Mouse (Mus musculus) heart, postnatal 0 days (tissue): ENCODE results near the gene 2810004N23Rik. TPM values are rescaled to one million over a fixed set of nuclear protein-coding genes. Genes with fewer than 3 reads are reported as not detected.

Experiments used
- ATAC-seq: fragments of 200-750 bp; cut with Nextera tagmentation; 2 replicates; pipeline ENCODE4 v1.8.0; 2017; ENCODE audit warnings: low read depth, moderate number of reproducible peaks, moderate library complexity; ENCODE audit not compliant: insufficient read depth
- DNase-seq: peaks from one replicate; pipeline ENCODE4 v3.0.0-alpha.2; 2016; ENCODE audit warnings: low spot score
- H3K27ac ChIP-seq: fragments of 300-500 bp; sonication (generic); 2 replicates; pipeline ENCODE4 v1.5.1; 2014; ENCODE audit warnings: low read depth, mild to moderate bottlenecking
- H3K27me3 ChIP-seq: fragments of 300-500 bp; sonication (generic); 2 replicates; pipeline ENCODE4 v1.6.1; 2014; ENCODE audit warnings: low read length, mixed read lengths; ENCODE audit not compliant: control insufficient read depth, insufficient read depth
- H3K36me3 ChIP-seq: fragments of 300-500 bp; sonication (generic); replicated peaks from 2 replicates; pipeline ENCODE4 v1.6.1; 2014; ENCODE audit warnings: low read length, mixed read lengths; ENCODE audit not compliant: control insufficient read depth, insufficient read depth
- H3K4me1 ChIP-seq: fragments of 300-500 bp; sonication (generic); 2 replicates; pipeline ENCODE4 v1.6.1; 2014; ENCODE audit warnings: antibody characterized with exemption; ENCODE audit not compliant: control insufficient read depth, insufficient read depth
- H3K4me2 ChIP-seq: fragments of 300-500 bp; sonication (generic); 2 replicates; pipeline ENCODE4 v1.6.1; 2014; ENCODE audit warnings: low read depth, mild to moderate bottlenecking, low read length, moderate library complexity
- H3K4me3 ChIP-seq: fragments of 300-500 bp; sonication (generic); 2 replicates; pipeline ENCODE4 v1.5.1; 2014; ENCODE audit warnings: low read depth, low read length
- H3K9ac ChIP-seq: fragments of 300-500 bp; sonication (generic); replicated peaks from 2 replicates; pipeline ENCODE4 v1.6.1; 2014; ENCODE audit warnings: low read depth, low read length, mixed read lengths
- H3K9me3 ChIP-seq: fragments of 300-500 bp; sonication (generic); replicated peaks from 2 replicates; pipeline ENCODE4 v1.6.1; 2016; ENCODE audit warnings: low read length; ENCODE audit not compliant: control insufficient read depth
- CTCF ChIP-seq: IDR thresholded peaks from 2 replicates; pipeline ENCODE4 v1.5.1; 2016; ENCODE audit warnings: antibody characterized with exemption, control low read depth, low read depth
- EP300 ChIP-seq: IDR thresholded peaks from 2 replicates; pipeline ENCODE4 v1.6.1; 2016; ENCODE audit warnings: antibody characterized with exemption, low read depth
- WGBS: fragments of 180-500 bp; shearing (Covaris S2); extraction: QIAGEN DNeasy Blood & Tissue Kit; methylation state at CpG from one replicate; pipeline ENCODE4 v1.1.7; 2014; 5-methylcytosine and 5-hydroxymethylcytosine counted together
- polyA plus RNA-seq: library from polyadenylated mRNA; unstranded; fragments of >200 nt; fragmentation: Nextera tagmentation; extraction: Ambion mirVana; gene quantifications from 2 replicates; pipeline ENCODE4 v1.2.1, GENCODE M21; 2015
- total RNA-seq: library from RNA; depleted of rRNA; stranded (reverse); fragments of >200 nt; gene quantifications from 2 replicates; pipeline ENCODE4 v1.2.3, GENCODE M21; 2014; ENCODE audit warnings: low replicate concordance

Gene 2810004N23Rik
- total and polyA plus RNA-seq, 2 experiments from 2014 or later = 45.9 to 49.6 TPM

DNA sequence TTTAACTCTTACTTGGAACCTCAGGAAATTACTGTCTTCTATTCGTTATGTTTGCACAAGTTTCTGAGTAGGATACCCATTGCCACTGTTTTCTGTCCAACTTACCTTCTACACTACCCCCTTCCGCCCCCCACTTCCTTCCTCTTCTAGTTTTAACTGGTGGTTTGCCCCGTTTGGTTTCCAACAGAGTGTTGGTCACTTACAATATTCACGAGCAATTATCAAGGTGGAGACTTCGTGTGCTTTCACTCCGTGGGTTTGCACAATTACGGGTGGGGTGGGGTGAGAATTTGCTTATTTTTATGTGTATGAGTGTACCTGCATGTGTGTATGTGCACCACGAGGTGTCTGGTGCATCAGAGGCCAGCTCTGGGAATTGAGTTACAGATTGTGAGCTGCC, 809 bp upstream of the 2810004N23Rik start:
- Histone ChIP-seq H3K4me3 (peak overlapping the region; percentile 98), H3K4me1 (peaks cover 44% of the 10 kb centered on the region), H3K27me3 (no peaks in the 10 kb centered on the region), H3K4me2 (peak overlapping the region; percentile 77), H3K36me3 (peaks cover 13% of the 10 kb centered on the region), H3K9ac (peak overlapping the region; percentile 98), H3K9me3 (no peaks in the 10 kb centered on the region), H3K27ac (peak overlapping the region; percentile 98)
- no peak for ATAC-seq
- TF ChIP-seq EP300 (no peak), CTCF (no peak)
- DNase-seq = no peak
- 13% methylated on average over 8 of the region's 8 CpGs for WGBS

DNA sequence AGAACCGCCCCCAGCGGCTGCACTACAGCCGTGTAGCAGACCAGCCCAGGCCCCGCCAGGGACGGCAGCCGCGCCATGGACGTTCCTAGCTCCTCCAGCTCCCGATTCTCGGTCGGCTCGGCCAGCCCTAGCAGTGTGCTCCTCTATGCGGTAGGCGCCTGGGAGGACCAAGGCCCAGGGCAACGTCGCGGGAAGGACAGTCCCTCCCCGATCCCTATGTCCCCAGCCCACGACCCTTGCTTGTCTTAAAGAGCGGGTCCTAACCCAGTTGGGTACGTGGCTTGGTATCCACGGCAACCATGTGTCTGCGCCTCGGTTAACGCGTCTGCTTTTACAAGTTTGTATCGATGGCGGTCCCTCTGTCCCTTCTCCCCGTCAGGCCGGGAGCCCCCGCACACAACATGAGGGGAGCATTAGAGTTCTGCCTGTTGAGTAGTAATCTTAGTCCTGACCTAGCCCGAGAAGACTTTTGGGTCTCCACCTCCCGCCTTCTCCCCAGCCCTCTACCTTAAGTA, 300 bp upstream of the 2810004N23Rik start:
- under 1% methylated on average over 33 of the region's 33 CpGs for WGBS
- TF ChIP-seq EP300 (no peak), CTCF (no peak; the same call in 1 of the 2 replicates)
- Histone ChIP-seq H3K27ac (peak overlapping the region; percentile 98), H3K4me3 (peak overlapping the region; percentile 98), H3K36me3 (peaks cover 17% of the 10 kb centered on the region), H3K4me2 (peak overlapping the region; percentile 77), H3K4me1 (peaks cover 46% of the 10 kb centered on the region), H3K9me3 (no peaks in the 10 kb centered on the region), H3K9ac (peak overlapping the region; percentile 98), H3K27me3 (no peaks in the 10 kb centered on the region)
- DNase-seq = peak; percentile 18
- ATAC-seq = no peak

DNA sequence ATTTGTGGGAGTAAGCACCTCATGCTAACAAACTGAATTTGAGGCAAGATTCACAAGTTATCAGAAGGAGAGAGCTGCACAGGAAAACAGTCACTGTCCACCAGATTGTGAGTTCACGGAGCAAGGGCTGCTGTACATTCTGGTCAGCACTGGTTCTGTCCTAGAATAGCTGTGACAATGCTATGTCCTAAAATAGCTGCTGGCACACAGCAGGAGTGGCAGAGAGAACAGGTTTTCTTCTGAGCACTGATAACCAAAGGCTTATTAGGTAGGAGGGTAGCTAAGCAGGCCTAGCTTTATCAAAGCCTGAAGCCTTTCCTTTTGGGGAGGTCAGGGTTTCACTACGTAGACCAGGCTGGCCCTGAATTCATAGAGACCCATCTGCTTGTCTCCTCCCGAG, 2.7 kb downstream of the 2810004N23Rik start:
- no peak overlapping the region for H3K4me3 ChIP-seq
- H3K9me3 ChIP-seq = peaks cover 6% of the 10 kb centered on the region
- H3K4me2 ChIP-seq = no peak overlapping the region
- no peaks in the 10 kb centered on the region for H3K27me3 ChIP-seq
- ATAC-seq = peak; percentile 76
- H3K9ac ChIP-seq = no peak overlapping the region
- peak overlapping the region; percentile 91 for H3K27ac ChIP-seq
- H3K36me3 ChIP-seq = peaks cover 47% of the 10 kb centered on the region
- peaks cover 24% of the 10 kb centered on the region for H3K4me1 ChIP-seq
- DNase-seq = peak; percentile 91
- no peak for TF ChIP-seq CTCF
- TF ChIP-seq EP300 = 0 out of 2 replicates have a peak, but pooled peaks have one; percentile 69
- WGBS = 31% methylated on average over 3 of the region's 3 CpGs

DNA sequence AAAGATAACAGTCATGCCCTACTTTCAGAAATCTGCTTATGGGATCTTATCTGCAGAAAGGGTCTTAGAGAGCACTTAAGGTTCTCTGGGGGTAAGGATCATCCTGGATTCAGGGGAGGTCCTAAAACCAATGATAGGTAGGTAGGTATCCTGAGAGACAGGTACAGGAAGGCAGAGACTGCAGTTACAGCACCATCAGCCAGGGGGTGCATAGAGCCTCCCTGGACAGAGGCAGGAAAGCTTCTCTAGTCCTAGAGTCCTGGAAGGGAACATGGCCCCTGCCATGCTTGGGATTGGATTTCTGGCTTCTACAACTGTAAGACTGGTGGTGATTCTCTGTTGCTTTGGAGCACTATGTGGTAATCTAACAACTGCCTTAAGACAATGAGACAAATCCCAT, 3.5 kb downstream of the 2810004N23Rik start:
- Histone ChIP-seq H3K4me2 (no peak overlapping the region), H3K9ac (no peak overlapping the region), H3K27ac (peak overlapping the region; percentile 91), H3K4me1 (peaks cover 24% of the 10 kb centered on the region), H3K27me3 (no peaks in the 10 kb centered on the region), H3K9me3 (peaks cover 12% of the 10 kb centered on the region), H3K4me3 (no peak overlapping the region), H3K36me3 (peaks cover 54% of the 10 kb centered on the region)
- peak; percentile 51 for TF ChIP-seq CTCF
- no peak for TF ChIP-seq EP300
- DNase-seq (peak; percentile 20), ATAC-seq (no peak)

DNA sequence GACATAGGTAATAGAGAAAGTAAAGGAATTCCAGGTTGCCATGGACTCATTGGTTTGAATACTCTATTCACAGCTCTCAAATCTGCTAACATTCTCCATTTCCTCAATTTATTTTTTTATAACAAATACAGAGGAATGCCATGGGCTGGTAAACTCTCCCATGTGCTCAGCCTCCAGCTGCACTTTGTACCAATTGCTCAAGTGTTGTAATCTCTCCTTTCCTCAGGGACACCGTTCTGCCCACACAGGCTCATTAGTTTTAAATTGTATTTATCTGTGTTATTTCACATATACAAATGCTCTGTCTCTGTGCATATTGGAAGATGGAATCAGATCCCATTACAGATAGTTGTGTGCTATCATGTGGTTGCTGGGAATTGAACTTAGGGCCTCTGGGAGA, 9.4 kb downstream of the 2810004N23Rik start:
- Histone ChIP-seq H3K4me1 (no peaks in the 10 kb centered on the region), H3K36me3 (peaks cover 59% of the 10 kb centered on the region), H3K9me3 (peaks cover 26% of the 10 kb centered on the region), H3K4me3 (no peak overlapping the region), H3K27me3 (no peaks in the 10 kb centered on the region), H3K4me2 (no peak overlapping the region), H3K9ac (no peak overlapping the region), H3K27ac (no peak overlapping the region)
- TF ChIP-seq CTCF (no peak), EP300 (no peak)
- DNase-seq (no peak), ATAC-seq (no peak)
- 98% methylated on average over 1 of the region's 1 CpGs for WGBS

DNA sequence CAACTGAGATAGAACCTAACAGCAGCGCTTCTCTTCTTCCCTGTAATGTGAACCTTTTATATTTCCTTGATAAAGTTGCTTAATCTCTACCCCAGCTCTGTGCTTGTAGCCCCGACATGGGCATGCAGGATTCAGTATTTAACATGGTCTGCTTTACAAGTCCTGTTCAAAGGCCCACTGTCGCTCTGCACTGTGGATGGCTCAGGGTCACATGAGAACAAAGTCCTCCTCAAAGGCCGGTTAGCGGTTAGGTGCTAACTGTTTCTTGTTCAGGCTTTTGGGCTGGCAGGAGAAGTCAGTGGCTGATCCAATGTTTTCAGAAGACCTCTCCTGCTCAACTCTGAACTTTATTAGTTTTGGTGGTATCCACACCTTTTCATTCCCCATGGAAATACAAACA, 17.3 kb downstream of the 2810004N23Rik start:
- ATAC-seq = no peak

More for the DNA sequence above, 17.3 kb downstream of the 2810004N23Rik start:
- Histone ChIP-seq H3K4me2 (no peak overlapping the region), H3K27ac (no peak overlapping the region), H3K36me3 (peaks cover 17% of the 10 kb centered on the region), H3K27me3 (no peaks in the 10 kb centered on the region), H3K9ac (no peak overlapping the region), H3K4me1 (no peaks in the 10 kb centered on the region), H3K9me3 (no peaks in the 10 kb centered on the region), H3K4me3 (no peak overlapping the region)
- 70% methylated on average over 5 of the region's 5 CpGs for WGBS
- TF ChIP-seq CTCF (no peak), EP300 (no peak)
- no peak for DNase-seq
